Mouse (Mus musculus): ENCODE measurements around the gene Ccdc36. TPM values are rescaled to one million over a fixed set of nuclear protein-coding genes. Genes with fewer than 3 reads are reported as not detected.
A peak's percentile ranks its signal among the peaks of the same experiment; 100 is the strongest.

Ccdc36 gene
- polyA plus RNA-seq, 1 experiment from 2014 or later, result 1.6 TPM

DNA sequence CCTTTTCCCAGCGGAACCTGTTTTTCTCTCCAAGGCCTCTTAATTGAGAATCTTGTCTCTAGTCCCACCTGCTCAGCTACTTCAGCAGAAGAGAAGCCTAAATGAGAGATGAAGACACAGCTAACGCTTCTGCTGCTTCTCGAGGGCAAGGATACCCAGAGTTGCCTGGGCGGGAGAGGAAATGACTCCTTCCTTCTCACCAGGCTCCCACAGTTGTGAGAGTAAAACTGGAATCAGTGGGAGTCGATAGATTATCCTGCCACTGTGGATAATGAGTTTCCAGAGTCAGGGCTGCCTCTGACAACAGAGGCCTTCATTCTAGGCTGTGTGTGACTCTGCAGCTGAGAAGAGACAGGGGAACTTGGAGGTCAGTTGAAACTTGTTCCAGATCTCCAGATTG, 12.2 kb upstream of the Ccdc36 start:
- no peaks in the 10 kb centered on the region for H3K9me3 ChIP-seq
- H3K27me3 ChIP-seq, result no peaks in the 10 kb centered on the region
- 81% methylated on average over 5 of the region's 5 CpGs for WGBS
- H3K4me2 ChIP-seq, result no peak overlapping the region
- H3K36me3 ChIP-seq, result no peaks in the 10 kb centered on the region
- H3K9ac ChIP-seq, result no peak overlapping the region
- no peak overlapping the region for H3K4me3 ChIP-seq
- no peak overlapping the region for H3K27ac ChIP-seq (replicated peaks)
- no peaks in the 10 kb centered on the region for H3K4me1 ChIP-seq (replicated peaks)
- ATAC-seq (ENCODE audit: low FRiP score, low read depth), result no peak

DNA sequence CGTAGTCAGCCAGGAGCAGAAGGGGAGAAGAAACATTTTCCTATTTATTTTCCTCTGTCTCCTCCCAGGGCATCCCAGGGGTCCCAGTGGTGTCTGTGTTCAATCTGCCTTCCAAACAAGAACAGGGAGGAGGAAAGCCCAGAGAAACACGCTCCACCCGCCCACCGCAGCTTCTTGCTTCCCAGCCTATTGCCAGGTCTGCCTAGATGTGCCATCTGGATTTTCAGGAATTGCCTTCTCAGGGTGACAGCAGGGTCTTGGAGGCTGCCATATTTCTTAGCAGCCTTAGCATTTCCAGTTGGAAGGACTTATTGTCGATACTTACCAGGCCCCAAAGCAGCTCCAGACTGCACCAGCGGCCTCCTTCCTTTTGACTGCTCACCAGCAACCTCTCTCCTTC, 10.9 kb upstream of the Ccdc36 start:
- no peak for ATAC-seq (ENCODE audit: low FRiP score, low read depth)
- no peak overlapping the region for H3K4me3 ChIP-seq
- H3K9me3 ChIP-seq, result no peaks in the 10 kb centered on the region
- 80% methylated on average over 6 of the region's 6 CpGs for WGBS
- H3K27me3 ChIP-seq, result no peaks in the 10 kb centered on the region
- H3K9ac ChIP-seq, result no peak overlapping the region
- no peak overlapping the region for H3K4me2 ChIP-seq
- no peaks in the 10 kb centered on the region for H3K4me1 ChIP-seq (replicated peaks)
- no peak overlapping the region for H3K27ac ChIP-seq (replicated peaks)
- H3K36me3 ChIP-seq, result no peaks in the 10 kb centered on the region

GRCm38 (mm10) chr9:108436182-108436581, 7.9 kb upstream of the Ccdc36 start, which contains the start of gene BC048562:
TSS of gene BC048562 (plus strand) at chr9:108436482.
- no peaks in the 10 kb centered on the region for H3K36me3 ChIP-seq
- no peaks in the 10 kb centered on the region for H3K9me3 ChIP-seq
- no peak within 1 kb of the TSS for H3K9ac ChIP-seq
- ATAC-seq (ENCODE audit: low FRiP score, low read depth), result no peak
- H3K4me3 ChIP-seq, result no peak within 1 kb of the TSS
- 21% methylated on average over 3 of the region's 3 CpGs for WGBS
- no peaks in the 10 kb centered on the region for H3K27me3 ChIP-seq
- H3K4me1 ChIP-seq (replicated peaks), result no peaks in the 10 kb centered on the region
- no peak within 1 kb of the TSS for H3K4me2 ChIP-seq
- H3K27ac ChIP-seq (replicated peaks), result no peak within 1 kb of the TSS

- Histone ChIP-seq H3K9me3 (no peaks in the 10 kb centered on the region), H3K27me3 (no peaks in the 10 kb centered on the region), H3K9ac (no peak overlapping the region), H3K4me1 (replicated peaks) (no peaks in the 10 kb centered on the region), H3K4me2 (peak overlapping the region; percentile 51), H3K36me3 (no peaks in the 10 kb centered on the region), H3K4me3 (peak overlapping the region; percentile 27), H3K27ac (replicated peaks) (no peak overlapping the region)
- ATAC-seq (ENCODE audit: low FRiP score, low read depth), result 0 out of 2 replicates have a peak, but pooled peaks have one; percentile 45
- WGBS, result 44% methylated on average over 32 of the region's 32 CpGs
These were observed 3.3 kb upstream of the Ccdc36 start for GRCm38 (mm10) chr9:108431431-108432067.

DNA sequence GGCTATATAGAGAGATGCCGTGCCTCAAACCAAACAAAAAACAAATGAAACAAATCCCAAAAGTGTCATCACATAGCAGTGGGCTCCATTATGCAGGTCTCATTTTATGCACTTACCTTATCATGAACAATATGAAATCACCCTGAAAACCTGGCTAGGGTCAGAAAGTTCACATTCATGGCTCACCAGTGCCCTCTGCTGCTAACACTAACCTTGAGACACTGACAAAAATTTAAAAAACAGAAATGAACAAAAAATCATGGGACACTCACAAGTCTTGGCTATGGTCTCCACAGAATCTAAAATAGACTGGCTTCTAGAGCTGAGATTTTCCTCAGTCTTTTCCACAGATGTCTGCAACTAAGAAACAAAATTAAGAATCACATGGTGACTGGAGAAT, 16.1 kb downstream of the Ccdc36 start:
- no peak overlapping the region for H3K4me2 ChIP-seq
- WGBS, result 58% methylated on average over 1 of the region's 1 CpGs
- H3K4me1 ChIP-seq (replicated peaks), result no peaks in the 10 kb centered on the region
- H3K27me3 ChIP-seq, result no peaks in the 10 kb centered on the region
- no peak overlapping the region for H3K4me3 ChIP-seq
- H3K9ac ChIP-seq, result no peak overlapping the region
- H3K9me3 ChIP-seq, result no peaks in the 10 kb centered on the region
- ATAC-seq (ENCODE audit: low FRiP score, low read depth), result no peak
- H3K36me3 ChIP-seq, result no peaks in the 10 kb centered on the region
- H3K27ac ChIP-seq (replicated peaks), result no peak overlapping the region

- ATAC-seq (ENCODE audit: low FRiP score, low read depth), result no peak
- 75% methylated on average over 9 of the region's 9 CpGs for WGBS
- no peaks in the 10 kb centered on the region for H3K36me3 ChIP-seq
- no peak overlapping the region for H3K27ac ChIP-seq (replicated peaks)
- no peaks in the 10 kb centered on the region for H3K27me3 ChIP-seq
- H3K4me1 ChIP-seq (replicated peaks), result no peaks in the 10 kb centered on the region
- H3K4me3 ChIP-seq, result no peak overlapping the region
- no peak overlapping the region for H3K9ac ChIP-seq
- no peak overlapping the region for H3K4me2 ChIP-seq
- H3K9me3 ChIP-seq, result no peaks in the 10 kb centered on the region
These were observed 16.8 kb downstream of the Ccdc36 start for GRCm38 (mm10) chr9:108411381-108411942.

- Histone ChIP-seq H3K9me3 (no peaks in the 10 kb centered on the region), H3K36me3 (no peaks in the 10 kb centered on the region), H3K4me1 (replicated peaks) (no peaks in the 10 kb centered on the region), H3K4me3 (no peak overlapping the region), H3K9ac (no peak overlapping the region), H3K27me3 (no peaks in the 10 kb centered on the region), H3K4me2 (no peak overlapping the region), H3K27ac (replicated peaks) (no peak overlapping the region)
- no peak for ATAC-seq (ENCODE audit: low FRiP score, low read depth)
- WGBS, result 92% methylated on average over 4 of the region's 4 CpGs
These were observed 18.7 kb downstream of the Ccdc36 start for GRCm38 (mm10) chr9:108409535-108409934.

DNA sequence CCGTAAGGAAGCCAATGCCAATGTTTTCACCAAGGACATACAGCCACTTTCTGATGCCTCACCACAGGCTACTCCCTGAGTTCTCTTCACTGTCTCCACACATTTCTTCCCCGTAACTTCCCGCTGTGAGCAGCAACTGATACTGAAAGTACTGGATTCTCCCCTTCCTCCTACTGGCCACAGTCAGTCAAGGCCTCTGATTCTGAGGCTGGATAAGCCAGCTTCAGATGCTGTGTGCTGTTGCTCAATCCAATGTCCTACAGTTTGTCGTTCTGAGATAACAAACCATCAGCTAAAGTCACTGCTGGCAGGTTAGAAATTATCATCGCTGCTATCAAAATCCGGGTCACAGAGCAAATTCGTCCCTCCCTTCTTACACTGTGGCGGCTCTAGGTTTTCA, 23.8 kb downstream of the Ccdc36 start:
- no peak for ATAC-seq (ENCODE audit: low FRiP score, low read depth)
- Histone ChIP-seq H3K4me3 (no peak overlapping the region), H3K36me3 (no peaks in the 10 kb centered on the region), H3K27me3 (no peaks in the 10 kb centered on the region), H3K9me3 (no peaks in the 10 kb centered on the region), H3K4me2 (no peak overlapping the region), H3K9ac (no peak overlapping the region), H3K27ac (replicated peaks) (no peak overlapping the region), H3K4me1 (replicated peaks) (peaks cover 15% of the 10 kb centered on the region)
- WGBS, result 79% methylated on average over 8 of the region's 8 CpGs

GRCm38 (mm10) chr9:108403081-108403480, 25.2 kb downstream of the Ccdc36 start:
- Histone ChIP-seq H3K36me3 (no peaks in the 10 kb centered on the region), H3K9me3 (no peaks in the 10 kb centered on the region), H3K9ac (no peak overlapping the region), H3K4me2 (no peak overlapping the region), H3K27me3 (no peaks in the 10 kb centered on the region), H3K27ac (replicated peaks) (no peak overlapping the region), H3K4me3 (no peak overlapping the region), H3K4me1 (replicated peaks) (peaks cover 15% of the 10 kb centered on the region)
- 94% methylated on average over 4 of the region's 4 CpGs for WGBS
- no peak for ATAC-seq (ENCODE audit: low FRiP score, low read depth)

- 28% methylated on average over 7 of the region's 7 CpGs for WGBS
- Histone ChIP-seq H3K36me3 (no peaks in the 10 kb centered on the region), H3K4me3 (no peak overlapping the region), H3K9me3 (no peaks in the 10 kb centered on the region), H3K27ac (replicated peaks) (peak overlapping the region; percentile 47), H3K27me3 (no peaks in the 10 kb centered on the region), H3K9ac (no peak overlapping the region), H3K4me2 (no peak overlapping the region), H3K4me1 (replicated peaks) (peaks cover 15% of the 10 kb centered on the region)
- ATAC-seq (ENCODE audit: low FRiP score, low read depth), result no peak
These were observed 26.9 kb downstream of the Ccdc36 start for GRCm38 (mm10) chr9:108401186-108401960.

DNA sequence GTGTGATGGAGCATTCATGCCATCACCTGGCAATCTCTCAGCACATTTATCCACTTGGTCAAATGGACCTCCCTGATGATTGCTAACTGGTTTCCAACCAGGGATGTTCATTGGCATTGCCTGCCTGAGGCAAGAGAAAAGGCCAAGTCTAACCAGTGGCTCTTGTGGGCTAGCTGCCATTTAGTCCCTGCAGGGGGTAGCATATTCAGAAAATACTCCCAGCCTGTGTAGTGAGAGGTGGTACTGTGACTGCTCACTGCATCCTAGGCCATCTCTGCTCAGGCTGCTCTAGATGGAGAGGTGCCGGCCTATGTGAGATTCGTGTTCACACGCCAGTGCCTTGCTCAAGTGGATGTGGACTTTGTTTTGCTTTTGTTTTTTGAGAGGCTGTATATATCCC, 30.0 kb downstream of the Ccdc36 start:
- Histone ChIP-seq H3K27me3 (no peaks in the 10 kb centered on the region), H3K4me3 (no peak overlapping the region), H3K9me3 (no peaks in the 10 kb centered on the region), H3K36me3 (peaks cover 7% of the 10 kb centered on the region), H3K4me2 (no peak overlapping the region), H3K9ac (no peak overlapping the region), H3K4me1 (replicated peaks) (peaks cover 15% of the 10 kb centered on the region), H3K27ac (replicated peaks) (no peak overlapping the region)
- no peak for ATAC-seq (ENCODE audit: low FRiP score, low read depth)
- 87% methylated on average over 3 of the region's 3 CpGs for WGBS

DNA sequence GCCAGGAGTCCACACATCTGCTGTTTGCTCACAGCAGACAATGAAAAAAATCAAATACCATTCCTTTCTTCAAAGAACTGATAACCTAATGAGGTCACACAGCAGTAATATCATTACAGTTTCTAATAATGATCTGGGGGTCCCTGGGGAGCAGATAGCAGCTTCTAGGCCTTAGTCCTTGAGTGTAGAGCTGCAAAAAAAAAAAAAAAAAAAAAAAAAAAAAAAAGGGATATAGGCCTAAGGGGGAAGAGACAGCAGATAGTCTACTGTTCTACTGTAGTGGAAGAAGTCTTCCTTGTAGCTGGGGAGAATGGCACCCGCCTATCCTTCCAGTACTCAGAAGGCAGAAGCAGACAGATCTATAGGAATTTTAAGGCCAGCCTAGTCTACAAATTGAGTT, 32.9 kb downstream of the Ccdc36 start:
- Histone ChIP-seq H3K4me3 (no peak overlapping the region), H3K27ac (replicated peaks) (no peak overlapping the region), H3K9ac (no peak overlapping the region), H3K4me1 (replicated peaks) (no peaks in the 10 kb centered on the region), H3K36me3 (peaks cover 32% of the 10 kb centered on the region), H3K27me3 (no peaks in the 10 kb centered on the region), H3K9me3 (no peaks in the 10 kb centered on the region), H3K4me2 (no peak overlapping the region)
- WGBS, result 87% methylated on average over 1 of the region's 1 CpGs
- ATAC-seq (ENCODE audit: low FRiP score, low read depth), result no peak

Data from hindbrain, embryonic 15.5 days (tissue).